In the genomic region with DNA sequence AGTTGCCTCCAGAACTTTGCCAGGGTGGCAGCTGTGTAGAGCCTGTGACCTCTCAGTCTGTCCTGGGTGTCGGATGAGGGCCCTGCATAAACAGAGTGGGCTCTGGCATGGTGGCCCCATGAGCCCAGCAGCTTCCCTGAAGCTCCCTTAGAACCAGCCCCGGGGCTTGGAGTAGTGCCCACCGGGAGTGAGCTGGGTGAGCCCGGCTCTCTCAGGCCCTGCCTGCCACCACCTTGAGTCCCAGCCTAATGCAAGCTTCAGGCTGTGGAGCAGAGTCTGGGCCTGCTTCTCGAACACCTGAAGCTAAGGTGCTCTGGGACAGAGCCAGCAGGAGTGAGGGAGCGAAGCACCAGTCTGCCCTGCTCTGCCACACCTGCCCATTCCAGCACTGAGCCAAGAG, we compare ENCODE assay signal across 17 mouse cellular contexts. TPM values are rescaled to one million over a fixed set of nuclear protein-coding genes. Genes with fewer than 3 reads are reported as not detected.
DNase-seq lines count a peak whose midpoint lies in the region; ATAC-seq lines count a peak whose summit lies in the region.
"Had no signal": no experiment of that assay in that cellular context is flagged by ENCODE, and none has a peak within 500 bp of the region (broad histone marks: within the 10 kb centered on the region; RNA-seq: fewer than 3 reads in every experiment).

No protein-coding gene starts in this region.

- H3K4me1 ChIP-seq in heart, embryonic 11.5 days (ENCODE audit: control insufficient read depth, insufficient read depth, low read length), result no peaks in the 10 kb centered on the region
- no peaks in the 10 kb centered on the region for H3K4me1 ChIP-seq in limb, embryonic 12.5 days (replicated peaks)
- H3K4me1 ChIP-seq in limb, embryonic 10.5 days, result no peaks in the 10 kb centered on the region
- H3K4me1 ChIP-seq: embryonic facial prominence, embryonic 12.5 days; forebrain, embryonic 12.5 days had no signal

- DNase-seq in cerebellum, postnatal 10 days, result peak; percentile 33 to 42
- no peak for DNase-seq in cerebellum, postnatal 4 days (ENCODE audit: low spot score in 2 of 2)
- peak; percentile 77 for DNase-seq in heart, adult 11 months
- no peak for DNase-seq in limb, embryonic 10.5 days (ENCODE audit: low spot score)
- DNase-seq in fat pad, adult 2 months (ENCODE audit: extremely low read depth, low read depth, low spot score), result peak; percentile 51
- DNase-seq in adrenal gland, postnatal 25 days, result no peak
- DNase-seq: adrenal gland, adult 2 months; adrenal gland, postnatal 10 days; adrenal gland, postnatal 36 days had no signal

- no peaks in the 10 kb centered on the region for H3K9me3 ChIP-seq in heart, embryonic 11.5 days (replicated peaks; ENCODE audit: control insufficient read depth, low read length)
- H3K9me3 ChIP-seq in limb, embryonic 12.5 days, result no peaks in the 10 kb centered on the region
- H3K9me3 ChIP-seq in limb, embryonic 10.5 days (replicated peaks), result no peaks in the 10 kb centered on the region
- H3K9me3 ChIP-seq: embryonic facial prominence, embryonic 10.5 days; embryonic facial prominence, embryonic 12.5 days; forebrain, embryonic 10.5 days; forebrain, embryonic 12.5 days had no signal

- H3K36me3 ChIP-seq in heart, embryonic 11.5 days (ENCODE audit: control insufficient read depth, insufficient read depth, low read length), result no peaks in the 10 kb centered on the region
- H3K36me3 ChIP-seq in limb, embryonic 12.5 days, result no peaks in the 10 kb centered on the region
- H3K36me3 ChIP-seq in limb, embryonic 10.5 days, result no peaks in the 10 kb centered on the region
- H3K36me3 ChIP-seq: embryonic facial prominence, embryonic 10.5 days; embryonic facial prominence, embryonic 12.5 days had no signal

- H3K9ac ChIP-seq in heart, embryonic 11.5 days (ENCODE audit: low read depth, low read length), result no peak overlapping the region
- no peak overlapping the region for H3K9ac ChIP-seq in limb, embryonic 12.5 days (replicated peaks)
- H3K9ac ChIP-seq: embryonic facial prominence, embryonic 12.5 days; forebrain, embryonic 12.5 days had no signal

- no peak overlapping the region for H3K4me3 ChIP-seq in heart, embryonic 11.5 days (ENCODE audit: low read depth, low read length)
- no peak overlapping the region for H3K4me3 ChIP-seq in limb, embryonic 12.5 days (replicated peaks)
- H3K4me3 ChIP-seq in limb, embryonic 10.5 days, result no peak overlapping the region
- H3K4me3 ChIP-seq: embryonic facial prominence, embryonic 10.5 days; embryonic facial prominence, embryonic 12.5 days; forebrain, embryonic 10.5 days; forebrain, embryonic 12.5 days had no signal

- no peak for ATAC-seq in heart, embryonic 11.5 days (replicated peaks; ENCODE audit: insufficient number of reproducible peaks, low FRiP score, low TSS enrichment)
- ATAC-seq in limb, embryonic 12.5 days (ENCODE audit: insufficient number of reproducible peaks, insufficient read depth, low FRiP score, low TSS enrichment, low read depth), result 0 out of 2 replicates have a peak, but pooled peaks have one; percentile 22
- ATAC-seq: forebrain, embryonic 14.5 days; forebrain, embryonic 16.5 days had no signal

- 82% methylated on average over 6 of the region's 6 CpGs for WGBS in heart, embryonic 11.5 days (ENCODE audit: insufficient replicate concordance)
- WGBS in limb, embryonic 12.5 days, result 82% methylated on average over 6 of the region's 6 CpGs
- WGBS in limb, embryonic 10.5 days, result 85% methylated on average over 6 of the region's 6 CpGs

- peaks cover 14% of the 10 kb centered on the region for H3K27me3 ChIP-seq in heart, embryonic 11.5 days (ENCODE audit: control insufficient read depth, insufficient read depth, low read length)
- H3K27me3 ChIP-seq in limb, embryonic 12.5 days, result peaks cover 1% of the 10 kb centered on the region
- peaks cover 27% of the 10 kb centered on the region for H3K27me3 ChIP-seq in limb, embryonic 10.5 days (ENCODE audit: low read depth, poor library complexity, severe bottlenecking)

- H3K27ac ChIP-seq in heart, embryonic 11.5 days (ENCODE audit: low read depth, low read length), result no peak overlapping the region
- H3K27ac ChIP-seq in limb, embryonic 12.5 days, result no peak overlapping the region
- H3K27ac ChIP-seq in limb, embryonic 10.5 days, result no peak overlapping the region
- H3K27ac ChIP-seq: embryonic facial prominence, embryonic 10.5 days; embryonic facial prominence, embryonic 12.5 days; forebrain, embryonic 10.5 days; forebrain, embryonic 12.5 days had no signal

- no peak overlapping the region for H3K4me2 ChIP-seq in heart, embryonic 11.5 days
- H3K4me2 ChIP-seq in limb, embryonic 12.5 days, result no peak overlapping the region
- H3K4me2 ChIP-seq: embryonic facial prominence, embryonic 12.5 days; forebrain, embryonic 12.5 days had no signal

RNA-seq across cellular contexts. Expression of a gene that starts 16.6 kb away (rescaled TPM):
- polyA plus RNA-seq in heart, embryonic 11.5 days (2014; fragmentation: Nextera tagmentation; extraction: Ambion mirVana), result 0.21 and 0.49 TPM in 2 replicates
- 0.78 and 0.79 TPM in 2 replicates for polyA plus RNA-seq in limb, embryonic 12.5 days (2016; fragmentation: Nextera tagmentation; extraction: Ambion mirVana)
- polyA plus RNA-seq in limb, embryonic 10.5 days (2016; fragmentation: Nextera tagmentation; extraction: Ambion mirVana), result 0.40 TPM in 2 replicates
- not detected in 2 replicates for total RNA-seq in adrenal gland, postnatal 25 days (2021)

RNA-seq across cellular contexts. Expression of a gene that starts 31.1 kb away (rescaled TPM):
- 1.6 and 1.8 TPM in 2 replicates for polyA plus RNA-seq in heart, embryonic 11.5 days (2014; fragmentation: Nextera tagmentation; extraction: Ambion mirVana)
- polyA plus RNA-seq in limb, embryonic 12.5 days (2016; fragmentation: Nextera tagmentation; extraction: Ambion mirVana), result 6.2 and 7.3 TPM in 2 replicates
- polyA plus RNA-seq in limb, embryonic 10.5 days (2016; fragmentation: Nextera tagmentation; extraction: Ambion mirVana), result 5.0 and 5.9 TPM in 2 replicates
- 0.24 TPM in 1 of 2 replicates, not detected in the other for total RNA-seq in adrenal gland, postnatal 25 days (2021)

RNA-seq across cellular contexts. Expression of a gene that starts 31.5 kb away (rescaled TPM):
- polyA plus RNA-seq in heart, embryonic 11.5 days (2014; fragmentation: Nextera tagmentation; extraction: Ambion mirVana), result 270 and 275 TPM in 2 replicates
- polyA plus RNA-seq in limb, embryonic 12.5 days (2016; fragmentation: Nextera tagmentation; extraction: Ambion mirVana), result 171 and 172 TPM in 2 replicates
- 165 and 166 TPM in 2 replicates for polyA plus RNA-seq in limb, embryonic 10.5 days (2016; fragmentation: Nextera tagmentation; extraction: Ambion mirVana)
- 158 TPM in 2 replicates for total RNA-seq in adrenal gland, postnatal 25 days (2021)

RNA-seq across cellular contexts. Expression of a gene that starts 31.6 kb away (rescaled TPM):
- 5.5 and 7.0 TPM in 2 replicates for polyA plus RNA-seq in heart, embryonic 11.5 days (2014; fragmentation: Nextera tagmentation; extraction: Ambion mirVana)
- polyA plus RNA-seq in limb, embryonic 12.5 days (2016; fragmentation: Nextera tagmentation; extraction: Ambion mirVana), result 6.0 and 7.4 TPM in 2 replicates
- polyA plus RNA-seq in limb, embryonic 10.5 days (2016; fragmentation: Nextera tagmentation; extraction: Ambion mirVana), result 2.0 and 2.9 TPM in 2 replicates
- 1.7 and 4.5 TPM in 2 replicates for total RNA-seq in adrenal gland, postnatal 25 days (2021)

RNA-seq across cellular contexts. Expression of a gene that starts 38.6 kb away (rescaled TPM):
- polyA plus RNA-seq in heart, embryonic 11.5 days (2014; fragmentation: Nextera tagmentation; extraction: Ambion mirVana), result 4.0 and 6.0 TPM in 2 replicates
- 7.5 and 10.0 TPM in 2 replicates for polyA plus RNA-seq in limb, embryonic 12.5 days (2016; fragmentation: Nextera tagmentation; extraction: Ambion mirVana)
- 9.2 and 9.6 TPM in 2 replicates for polyA plus RNA-seq in limb, embryonic 10.5 days (2016; fragmentation: Nextera tagmentation; extraction: Ambion mirVana)
- total RNA-seq in adrenal gland, postnatal 25 days (2021), result 1.7 and 2.5 TPM in 2 replicates

Comparison
In these comparisons a context has a peak if more than half of its experiments do, and no peak if none do; other contexts are left out.
1. DNase-seq: peak in cerebellum, postnatal 10 days (2 of 2), heart, adult 11 months (single experiment) and fat pad, adult 2 months (single experiment); none in cerebellum, postnatal 4 days (0 of 2), limb, embryonic 10.5 days (single experiment) and adrenal gland, postnatal 25 days (single experiment).